Mouse (Mus musculus): ENCODE measurements around the gene Nudt21.

The Nudt21 gene

DNA sequence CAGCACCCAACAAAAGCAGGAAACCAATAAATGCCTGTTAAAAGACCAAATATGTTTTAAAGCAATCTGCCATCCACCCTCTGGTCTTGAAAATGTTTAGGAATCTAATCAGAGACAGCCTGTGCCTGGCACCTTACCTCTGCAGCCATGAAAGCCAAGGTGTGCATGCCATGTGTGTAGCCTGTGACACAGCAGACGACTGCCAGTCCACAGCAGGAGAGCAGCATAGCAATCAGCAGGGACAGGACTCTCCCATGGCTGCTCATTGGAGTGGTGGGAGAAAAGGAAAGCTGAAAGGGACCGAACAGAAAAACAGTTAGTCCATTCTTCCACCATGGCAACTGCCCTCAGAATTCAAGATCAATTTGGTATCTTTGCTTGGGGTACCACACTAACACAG, 37.9 kb downstream of the Nudt21 start:
- no peak for DNase-seq (ENCODE audit: low spot score)

DNA sequence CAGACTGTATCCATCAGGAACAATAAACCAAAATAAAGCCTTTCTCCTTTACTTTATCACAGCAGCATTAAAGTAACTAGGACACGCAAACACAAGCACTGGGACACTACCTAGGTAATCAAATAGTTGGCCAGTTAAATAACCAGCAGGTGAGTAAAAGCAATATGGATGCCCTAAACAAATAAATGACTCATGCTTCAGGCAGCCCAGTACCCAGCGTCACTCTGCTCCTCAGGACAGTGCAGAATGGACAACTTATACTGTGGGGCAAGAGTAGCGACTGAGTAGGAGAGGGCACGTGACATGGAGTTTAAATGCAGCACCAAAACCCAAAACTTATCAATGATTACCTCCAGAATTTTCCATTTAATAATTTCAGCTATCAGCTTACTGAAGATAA, 47.1 kb downstream of the Nudt21 start:
- DNase-seq (ENCODE audit: low spot score): no peak

DNA sequence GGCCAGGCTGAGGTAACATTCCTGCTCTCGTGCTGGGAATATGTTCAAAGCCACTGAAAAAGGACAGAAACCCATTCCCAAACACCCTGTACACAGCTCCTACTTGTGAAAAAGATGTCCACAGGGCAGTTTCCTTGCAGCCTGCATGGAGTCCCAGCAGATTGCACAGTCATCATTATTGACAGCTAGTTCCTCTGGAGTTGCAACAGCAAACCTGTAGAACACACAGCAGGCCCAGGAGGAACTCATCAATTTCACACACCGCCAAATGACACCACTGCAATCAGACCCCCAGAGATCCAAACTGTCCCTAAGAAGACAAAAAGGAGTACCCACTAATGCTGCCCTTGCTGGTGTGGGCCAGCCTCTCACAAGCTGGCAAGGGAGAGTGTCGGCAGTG, 52.1 kb downstream of the Nudt21 start:
- DNase-seq (ENCODE audit: low spot score): no peak

DNA sequence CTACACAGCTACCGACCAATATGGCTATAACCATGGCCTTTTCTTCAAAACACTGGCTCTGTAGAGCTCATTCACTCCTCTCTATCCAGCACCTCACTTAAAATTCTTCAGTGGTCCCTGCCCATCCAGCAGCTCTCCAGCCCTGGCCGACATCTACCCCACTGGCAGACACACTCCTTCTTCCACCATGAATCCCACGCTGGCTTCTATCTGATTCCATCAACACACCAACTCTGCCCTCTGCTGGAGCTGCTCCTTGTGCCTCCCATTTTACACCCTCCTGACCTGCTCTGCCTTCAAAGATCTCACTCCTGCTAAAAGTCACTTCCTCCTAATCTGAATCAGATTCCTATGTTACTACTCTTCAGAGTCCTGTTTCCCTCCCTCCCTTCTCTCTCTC, 53.0 kb downstream of the Nudt21 start:
- no peak for DNase-seq (ENCODE audit: low spot score)

DNA sequence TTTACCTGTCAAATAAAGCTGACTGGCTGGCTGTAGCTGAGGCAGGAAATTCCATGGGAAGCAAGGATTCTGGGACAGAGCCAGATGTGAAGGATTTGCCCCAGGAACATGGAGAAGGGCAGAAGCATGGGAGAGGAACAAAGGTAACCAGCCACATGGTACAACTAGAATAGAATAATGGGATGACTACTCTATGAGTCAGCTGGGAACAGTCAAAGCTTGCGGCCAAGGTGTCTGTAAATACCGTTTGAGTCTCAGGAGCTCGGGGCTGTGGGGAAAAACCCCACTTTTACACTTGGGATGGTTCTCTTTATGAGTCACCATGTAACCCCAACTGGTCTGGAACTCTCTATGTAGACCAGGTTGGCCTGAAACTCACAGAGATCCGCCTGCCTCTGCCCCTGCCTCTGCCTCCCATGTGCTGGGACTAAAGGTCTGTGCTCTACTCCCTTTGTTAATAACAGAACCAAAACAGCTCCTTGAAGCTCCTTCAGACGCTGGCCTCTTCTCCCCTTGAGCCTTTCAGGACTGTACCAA, 55.1 kb downstream of the Nudt21 start:
- DNase-seq (ENCODE audit: low spot score): no peak

DNA sequence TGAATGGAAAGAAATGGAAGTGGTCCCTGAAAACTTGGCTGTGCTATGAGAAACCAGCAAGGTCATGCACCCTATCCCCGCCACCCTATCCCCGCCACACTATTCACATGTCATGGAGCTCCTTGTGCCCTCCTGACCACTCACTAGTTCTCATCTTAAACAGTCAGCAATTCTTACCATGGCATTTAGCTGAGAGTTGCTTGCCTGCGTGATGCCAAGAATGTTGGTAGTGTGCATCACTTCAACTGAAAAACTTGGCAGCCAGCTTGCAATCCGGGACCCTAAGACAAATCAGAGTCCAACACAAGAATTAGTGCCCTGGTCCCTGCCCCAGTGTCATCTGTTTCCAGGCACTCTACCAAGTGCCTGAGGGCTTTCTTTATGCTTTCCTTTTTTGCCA, 56.7 kb downstream of the Nudt21 start:
- no peak for DNase-seq (ENCODE audit: low spot score)

DNA sequence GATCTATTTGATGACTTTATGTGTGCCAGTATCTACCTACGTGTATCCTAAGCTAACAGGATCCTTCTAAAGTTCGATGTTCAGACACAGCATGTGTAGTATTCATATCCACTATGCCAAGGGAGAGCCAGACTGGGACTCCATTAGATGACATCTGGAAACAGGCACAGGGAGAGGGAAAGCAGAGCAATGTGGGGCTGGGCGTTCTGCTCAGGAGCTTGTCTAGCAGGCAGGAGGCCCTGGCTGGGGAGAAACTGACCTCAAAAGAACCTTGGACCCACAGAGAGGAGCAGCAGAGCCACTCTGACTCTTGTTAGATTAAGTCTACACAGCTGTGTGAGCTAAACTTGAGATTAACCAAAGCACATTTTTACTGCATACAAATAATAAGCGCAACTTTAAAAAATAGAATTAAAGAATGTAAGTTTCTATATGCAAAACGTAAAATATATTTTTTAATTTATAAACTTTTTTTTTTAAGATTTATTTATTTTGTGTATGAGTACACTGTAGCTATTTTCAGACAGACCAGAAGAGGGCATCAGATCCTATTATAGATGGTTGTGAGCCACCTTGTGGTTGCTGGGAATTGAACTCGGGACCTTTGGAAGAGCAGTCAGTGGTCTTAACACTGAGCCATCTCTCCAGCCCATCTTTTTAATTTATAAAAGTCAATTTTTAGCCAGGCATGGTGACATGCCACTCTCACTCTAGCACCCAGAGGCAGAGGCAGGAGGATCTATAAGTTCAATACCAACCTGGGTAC, 60.2 kb downstream of the Nudt21 start:
- DNase-seq (ENCODE audit: low spot score): no peak

DNA sequence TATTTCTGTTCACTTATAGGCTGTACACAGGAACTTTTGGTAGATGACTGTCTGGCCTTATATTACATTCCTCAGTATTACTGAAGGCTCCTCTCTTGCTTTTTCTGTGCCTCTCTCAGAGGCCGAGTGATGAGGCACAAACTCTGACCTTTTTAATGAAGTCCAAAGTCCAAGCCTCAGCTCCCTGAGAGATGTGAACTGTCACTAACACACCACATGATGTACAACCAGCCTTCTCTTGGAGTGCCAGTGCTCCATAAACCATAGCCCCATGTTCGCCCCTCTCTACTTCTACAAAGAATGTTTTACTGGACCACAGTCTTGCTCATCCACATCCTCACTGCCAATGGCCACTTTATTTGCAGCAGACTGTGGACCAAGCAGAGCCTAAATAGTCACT, 61.5 kb downstream of the Nudt21 start:
- DNase-seq (ENCODE audit: low spot score): no peak

DNA sequence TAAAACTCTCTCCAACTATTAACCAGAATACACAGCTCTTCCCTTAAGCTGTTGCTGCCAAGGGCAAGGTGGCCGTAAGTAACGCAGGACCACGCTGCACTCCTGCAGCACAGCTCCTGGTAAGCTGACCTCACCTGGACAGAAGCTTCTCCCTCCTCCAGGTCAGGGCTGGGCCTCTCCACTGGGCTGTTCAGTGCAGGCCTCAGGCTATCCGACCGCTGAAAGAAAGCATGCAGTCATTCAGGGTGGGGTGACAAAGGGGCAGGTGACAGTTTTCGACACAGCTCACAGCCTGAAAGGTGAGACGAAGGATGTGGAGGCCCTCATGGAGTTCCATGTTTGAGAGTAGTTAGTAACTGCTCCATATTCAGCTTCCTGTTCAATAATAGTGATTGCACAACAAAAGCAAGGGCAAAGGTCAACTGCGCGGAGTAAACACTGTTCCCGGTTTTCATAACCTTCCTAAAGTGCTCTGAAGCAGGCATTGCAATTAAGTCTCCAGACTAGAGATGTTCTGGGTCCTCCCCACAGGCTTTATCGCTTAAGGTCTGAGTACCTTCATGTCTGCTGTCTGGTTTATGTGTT, 62.1 kb downstream of the Nudt21 start:
- DNase-seq (ENCODE audit: low spot score): no peak

DNA sequence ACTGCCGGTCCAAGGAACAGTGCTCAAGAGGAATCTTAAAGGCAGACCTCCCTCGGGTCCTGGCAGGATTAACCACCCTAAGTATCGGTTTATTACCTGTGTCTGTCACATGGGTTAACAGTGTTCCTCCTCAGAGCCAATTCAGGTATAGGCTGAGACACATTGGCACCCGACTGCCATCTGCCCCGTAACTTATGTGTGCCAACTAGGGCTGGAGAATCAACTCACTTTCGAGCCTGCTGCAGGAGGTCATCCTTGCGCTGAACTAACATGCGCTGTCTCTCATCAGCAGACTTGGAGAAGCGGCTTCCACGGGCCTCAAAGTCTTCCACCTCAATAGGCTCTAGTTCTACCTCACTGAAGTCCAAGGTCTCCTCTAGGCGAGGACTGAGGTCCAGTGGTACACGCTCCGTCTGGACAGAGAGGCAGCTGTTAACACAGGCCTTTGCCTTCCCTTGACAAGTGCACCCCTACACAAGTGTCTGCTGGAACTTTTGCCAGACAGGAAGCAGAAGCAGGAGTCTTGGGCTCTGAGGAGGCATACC, 62.9 kb downstream of the Nudt21 start:
- no peak for DNase-seq (ENCODE audit: low spot score)

DNA sequence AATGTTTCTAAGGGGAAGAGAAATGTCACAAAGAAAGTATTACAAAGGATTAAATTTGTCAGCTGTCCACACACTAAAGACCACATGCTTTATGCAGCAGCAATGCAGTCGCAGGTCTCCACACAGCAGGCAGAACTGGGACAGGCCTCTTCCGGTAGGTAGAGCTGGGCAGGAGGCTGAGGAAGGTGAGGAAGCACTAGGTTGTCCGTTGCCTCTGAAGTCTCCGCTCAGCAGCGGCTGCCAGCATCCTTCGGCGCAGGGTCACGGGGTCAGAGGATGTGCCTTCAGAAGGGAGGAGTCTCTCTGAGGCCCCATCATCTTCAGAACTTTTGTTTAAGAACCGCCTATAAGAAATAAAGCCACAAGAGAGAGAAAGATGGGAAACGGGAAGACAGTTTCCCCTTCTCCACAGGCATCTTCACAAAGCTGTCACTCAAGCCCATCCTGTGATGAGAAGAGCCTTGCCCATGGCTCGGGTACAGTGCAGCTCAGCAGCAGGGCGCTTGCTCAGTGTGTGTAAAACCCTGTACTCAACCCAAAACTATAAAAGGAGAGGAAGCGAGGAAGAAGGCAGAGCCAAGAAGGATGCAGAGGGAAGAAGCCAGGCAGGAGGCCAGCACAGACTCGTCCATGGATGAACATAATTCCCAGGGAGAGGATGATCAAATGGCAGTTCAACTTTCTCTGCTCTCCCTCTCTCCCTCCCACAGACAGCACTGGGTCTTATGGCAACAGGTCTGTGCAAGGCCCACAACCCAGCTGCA, 63.7 kb downstream of the Nudt21 start:
- no peak for DNase-seq (ENCODE audit: low spot score)

DNA sequence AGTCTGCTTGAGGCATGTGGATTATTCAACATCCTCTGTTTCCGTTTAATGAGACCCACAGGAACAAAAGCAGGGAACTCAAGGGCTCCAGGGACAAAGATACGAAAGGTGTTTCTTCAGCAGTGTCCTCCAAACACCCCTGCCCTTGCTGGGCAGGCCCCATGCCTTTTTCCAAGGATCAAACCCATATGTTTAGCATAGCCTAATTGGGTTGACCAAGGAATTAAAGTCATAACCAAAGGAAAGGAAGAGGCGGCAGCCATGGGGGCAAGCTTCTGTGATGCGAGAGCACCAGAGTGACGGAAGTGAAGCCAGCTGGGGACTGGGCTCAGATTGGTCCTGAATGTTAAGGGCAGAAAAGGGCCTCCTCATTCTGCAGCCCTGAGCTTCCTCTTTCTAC, 64.6 kb downstream of the Nudt21 start:
- no peak for DNase-seq (ENCODE audit: low spot score)

DNA sequence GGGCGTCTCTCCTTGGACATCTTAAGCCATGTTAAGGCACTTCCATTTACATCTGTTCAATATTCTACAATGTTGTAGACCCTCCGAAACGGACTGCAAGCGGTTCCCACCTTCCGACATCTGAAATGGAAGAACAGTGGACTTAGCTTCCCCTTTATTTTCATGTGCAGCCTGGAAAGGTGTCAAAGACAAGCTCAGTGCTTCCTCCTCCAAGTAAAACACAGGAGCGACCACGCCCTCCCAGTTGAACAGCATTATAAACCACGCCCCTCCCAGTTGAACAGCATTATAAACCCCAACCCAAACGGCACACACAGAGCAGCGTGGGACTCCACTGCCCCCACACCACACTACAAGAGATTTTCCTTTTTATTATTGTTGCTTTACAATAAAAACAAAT, 65.4 kb downstream of the Nudt21 start:
- DNase-seq (ENCODE audit: low spot score): no peak

DNA sequence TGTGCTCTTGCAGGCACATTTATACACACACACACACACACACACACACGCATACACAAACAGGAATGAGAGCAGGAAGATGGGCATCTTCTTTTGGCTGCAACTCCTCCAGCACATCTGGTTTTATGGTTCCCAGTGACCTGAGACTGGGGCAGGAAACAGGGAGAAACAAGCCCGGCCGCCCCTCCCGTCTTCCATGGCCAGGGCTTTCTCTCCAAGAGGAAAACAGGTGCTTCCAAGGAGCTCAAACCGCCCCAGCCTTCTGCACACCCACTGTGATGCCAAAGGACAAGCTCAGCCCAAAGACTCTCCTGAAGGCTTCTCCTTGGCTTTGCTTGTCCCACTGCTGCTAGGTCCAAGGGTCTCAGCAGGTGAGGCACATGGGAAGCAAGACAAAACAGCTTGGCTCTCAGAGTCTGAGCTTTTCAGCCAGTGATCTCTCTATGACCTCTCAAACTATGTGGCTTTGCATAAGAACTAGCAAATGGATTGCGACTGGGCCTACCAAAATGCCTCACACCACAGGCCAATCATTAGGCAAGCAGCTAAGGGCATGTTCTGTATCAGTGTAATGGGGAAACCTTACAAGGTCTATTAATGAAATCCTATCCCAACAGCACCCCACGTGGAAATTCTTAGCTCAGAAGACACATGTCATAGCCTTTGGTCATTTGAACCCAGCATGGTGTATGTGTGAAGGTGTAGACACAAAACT, 67.0 kb downstream of the Nudt21 start:
- no peak for DNase-seq (ENCODE audit: low spot score)

DNA sequence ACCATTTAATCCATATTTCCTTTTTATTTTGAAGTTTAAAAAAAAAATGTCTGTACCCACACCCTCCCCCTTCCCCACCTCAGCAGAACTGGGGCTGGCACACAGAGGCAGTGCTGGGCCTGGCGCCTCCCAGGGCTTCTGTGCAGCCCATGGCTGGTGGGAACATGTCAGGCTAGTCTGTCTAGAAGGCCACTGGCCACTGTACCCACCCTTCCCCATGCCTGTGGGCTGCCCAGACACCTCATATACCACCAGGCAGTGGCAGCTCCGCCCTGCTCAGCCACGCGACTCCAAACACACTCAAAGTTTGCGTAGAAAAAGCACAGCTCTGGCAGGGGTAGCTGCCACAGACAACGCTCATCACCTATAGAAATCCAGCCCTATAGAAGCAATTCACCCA, 68.5 kb downstream of the Nudt21 start:
- DNase-seq (ENCODE audit: low spot score): no peak

Measured in MN1 (cell line).